Mouse (Mus musculus) hindbrain, embryonic 10.5 days (tissue): ENCODE results near the gene Csnka2ip. TPM values are rescaled to one million over a fixed set of nuclear protein-coding genes. Genes with fewer than 3 reads are reported as not detected.

Experiments used
- DNase-seq: peaks from one replicate; pipeline ENCODE4 v3.0.0-alpha.2; 2017; ENCODE audit warnings: low spot score
- H3K27ac ChIP-seq: fragments of 300-500 bp; sonication (generic); 2 replicates; pipeline ENCODE4 v1.5.1; 2016; ENCODE audit warnings: mild to moderate bottlenecking, moderate library complexity
- H3K27me3 ChIP-seq: fragments of 300-500 bp; sonication (generic); 2 replicates; pipeline ENCODE4 v1.6.1; 2016; ENCODE audit warnings: mild to moderate bottlenecking; ENCODE audit not compliant: poor library complexity, insufficient read depth, severe bottlenecking
- H3K36me3 ChIP-seq: fragments of 300-500 bp; sonication (generic); 2 replicates; pipeline ENCODE4 v1.6.1; 2016; ENCODE audit warnings: mild to moderate bottlenecking, moderate library complexity
- H3K4me1 ChIP-seq: fragments of 300-500 bp; sonication (generic); replicated peaks from 2 replicates; pipeline ENCODE4 v1.6.1; 2016; ENCODE audit warnings: mild to moderate bottlenecking
- H3K4me3 ChIP-seq: fragments of 300-500 bp; sonication (generic); 2 replicates; pipeline ENCODE4 v1.5.1; 2016; ENCODE audit warnings: mild to moderate bottlenecking, moderate library complexity
- H3K9me3 ChIP-seq: fragments of 300-500 bp; sonication (generic); 2 replicates; pipeline ENCODE4 v1.6.1; 2016; ENCODE audit warnings: mild to moderate bottlenecking, moderate library complexity
- WGBS: fragments of 180-500 bp; shearing (Covaris S2); methylation state at CpG from one replicate; pipeline ENCODE4 v1.1.7; 2016; 5-methylcytosine and 5-hydroxymethylcytosine counted together
- polyA plus RNA-seq: library from polyadenylated mRNA; unstranded; fragments of >200 nt; fragmentation: Nextera tagmentation; extraction: Ambion mirVana; gene quantifications from 2 replicates; pipeline ENCODE4 v1.2.1, GENCODE M21; 2016

Csnka2ip gene
- polyA plus RNA-seq, 1 experiment from 2014 or later: not detected

DNA sequence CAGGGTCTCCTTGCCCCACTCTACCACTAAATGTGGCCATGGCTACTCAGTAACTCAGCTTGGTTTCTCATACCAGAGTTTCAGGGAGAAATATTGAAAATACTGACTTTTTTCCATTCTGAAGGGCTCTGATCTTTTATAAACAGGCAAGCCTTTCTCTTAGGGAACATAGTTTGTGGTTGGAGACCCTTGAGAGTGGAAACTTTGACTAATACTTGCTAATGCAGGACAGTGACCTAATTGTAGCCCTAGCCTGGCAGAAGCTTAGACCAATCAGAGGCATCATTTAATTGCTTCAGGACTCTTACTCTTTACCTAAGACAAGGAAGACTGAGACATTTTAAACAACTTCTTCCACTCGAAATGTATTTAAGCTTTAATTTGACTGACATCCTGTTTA is 39.1 kb downstream of the Csnka2ip start:
- Histone ChIP-seq H3K27ac (no peak overlapping the region), H3K9me3 (no peaks in the 10 kb centered on the region), H3K27me3 (no peaks in the 10 kb centered on the region), H3K4me3 (no peak overlapping the region), H3K4me1 (no peaks in the 10 kb centered on the region), H3K36me3 (no peaks in the 10 kb centered on the region)
- no peak for DNase-seq
- 72% methylated on average over 1 of the region's 1 CpGs for WGBS

DNA sequence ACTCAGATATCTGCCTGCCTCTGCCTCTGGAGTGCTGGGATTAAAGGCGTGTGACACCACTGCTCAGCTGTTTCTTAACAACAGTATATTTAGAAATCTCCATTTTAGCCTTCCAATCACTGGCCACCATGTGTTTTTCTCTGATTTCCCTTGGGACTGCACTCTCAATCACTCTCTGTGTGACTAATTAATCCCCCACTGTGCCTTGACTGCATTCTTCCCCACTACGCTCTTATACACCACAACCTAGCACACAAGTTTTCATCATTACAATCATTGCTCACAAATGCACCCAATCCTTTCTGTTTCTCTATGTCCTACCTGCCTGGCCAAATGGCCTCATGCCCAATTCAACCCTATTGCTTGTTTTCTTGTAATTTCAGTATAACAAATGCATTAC is 43.7 kb downstream of the Csnka2ip start:
- 58% methylated on average over 2 of the region's 2 CpGs for WGBS
- no peaks in the 10 kb centered on the region for H3K36me3 ChIP-seq
- no peak for DNase-seq
- no peak overlapping the region for H3K27ac ChIP-seq
- no peak overlapping the region for H3K4me3 ChIP-seq
- H3K27me3 ChIP-seq: no peaks in the 10 kb centered on the region
- no peaks in the 10 kb centered on the region for H3K4me1 ChIP-seq
- no peaks in the 10 kb centered on the region for H3K9me3 ChIP-seq

- DNase-seq: no peak
- no peaks in the 10 kb centered on the region for H3K9me3 ChIP-seq
- peaks cover 8% of the 10 kb centered on the region for H3K4me1 ChIP-seq
- no peak overlapping the region for H3K4me3 ChIP-seq
- H3K36me3 ChIP-seq: no peaks in the 10 kb centered on the region
- 83% methylated on average over 2 of the region's 2 CpGs for WGBS
- H3K27ac ChIP-seq: no peak overlapping the region
- no peaks in the 10 kb centered on the region for H3K27me3 ChIP-seq
Measured at GRCm38 (mm10) chr16:64526883-64527282, 75.3 kb downstream of the Csnka2ip start.

DNA sequence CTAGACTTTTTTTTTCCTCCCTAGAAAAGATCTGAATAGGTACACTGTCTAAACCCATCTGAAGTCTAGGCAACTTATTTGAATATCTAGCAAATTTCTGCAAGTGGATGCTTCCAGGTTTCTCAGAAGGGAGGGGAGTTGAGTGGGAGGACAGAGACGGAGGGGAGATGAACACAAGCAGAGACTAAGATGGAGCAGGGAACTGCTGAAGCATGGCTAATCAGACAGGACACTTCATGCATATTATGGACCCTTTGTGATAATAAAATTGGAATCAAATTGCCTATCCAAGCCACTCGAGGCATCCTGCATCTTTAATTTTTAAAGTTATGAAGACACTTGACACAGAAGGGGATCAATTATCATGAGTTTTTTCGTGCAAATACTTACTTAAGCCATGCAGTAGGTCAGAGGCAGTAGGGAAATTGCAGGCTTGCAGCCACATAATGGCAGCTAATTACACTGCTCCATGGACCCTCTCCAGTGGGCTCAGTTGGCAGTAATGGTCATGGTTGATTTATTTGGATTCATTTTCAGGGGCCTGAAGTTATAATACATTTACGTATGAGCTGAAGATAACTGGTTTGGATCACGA is 78.1 kb downstream of the Csnka2ip start:
- DNase-seq: no peak
- no peaks in the 10 kb centered on the region for H3K9me3 ChIP-seq
- 40% methylated on average over 5 of the region's 5 CpGs for WGBS
- H3K27me3 ChIP-seq: no peaks in the 10 kb centered on the region
- no peaks in the 10 kb centered on the region for H3K36me3 ChIP-seq
- H3K4me1 ChIP-seq: peaks cover 8% of the 10 kb centered on the region
- no peak overlapping the region for H3K27ac ChIP-seq
- H3K4me3 ChIP-seq: no peak overlapping the region

GRCm38 (mm10) chr16:64513423-64513822 is 88.8 kb downstream of the Csnka2ip start:
- DNase-seq: no peak
- no peaks in the 10 kb centered on the region for H3K27me3 ChIP-seq
- WGBS: 76% methylated on average over 2 of the region's 2 CpGs
- H3K27ac ChIP-seq: no peak overlapping the region
- H3K36me3 ChIP-seq: no peaks in the 10 kb centered on the region
- H3K4me1 ChIP-seq: no peaks in the 10 kb centered on the region
- H3K9me3 ChIP-seq: no peaks in the 10 kb centered on the region
- H3K4me3 ChIP-seq: no peak overlapping the region

Other genes with a start within 250 kb of the Csnka2ip start
- 27.0 and 29.4 TPM in 2 replicates for gene 4930453N24Rik, start 168.8 kb upstream of the Csnka2ip start, polyA plus RNA-seq
- gene Zfp654, start 249.2 kb upstream of the Csnka2ip start, polyA plus RNA-seq: 4.9 and 5.7 TPM in 2 replicates
- gene Cggbp1, start 249.6 kb upstream of the Csnka2ip start, polyA plus RNA-seq: 72.7 and 84.7 TPM in 2 replicates